Mouse (Mus musculus) testis, adult 2 months (tissue): ENCODE results near the gene Lrmda.

ENCODE experiments used
- CTCF ChIP-seq: fragments of 200-500 bp; IDR thresholded peaks from 2 replicates; pipeline ENCODE4 v1.5.1; 2012; ENCODE audit warnings: low read depth, mild to moderate bottlenecking, inconsistent platforms, low read length, moderate library complexity; ENCODE audit not compliant: control insufficient read depth, insufficient read depth, insufficient replicate concordance
- POLR2A ChIP-seq: fragments of 200-500 bp; IDR thresholded peaks from 2 replicates; pipeline ENCODE4 v1.6.1; 2012; ENCODE audit warnings: low read depth, mild to moderate bottlenecking, inconsistent platforms, low read length, moderate library complexity; ENCODE audit not compliant: control insufficient read depth

GRCm38 (mm10) chr14:22037498-22038131 lies 18.1 kb downstream of the Lrmda start:
- TF ChIP-seq POLR2A (no peak), CTCF (no peak)
